Mouse (Mus musculus): ENCODE measurements around the gene Atp8b3.

GRCm38 (mm10) chr10:80547539-80547938 lies 8.6 kb upstream of the Atp8b3 start:
- no peak for TF ChIP-seq CTCF (IDR thresholded peaks at IDR 0.05; ENCODE audit: borderline replicate concordance, extremely low read depth, insufficient read depth, insufficient read length)
- no peak for TF ChIP-seq POLR2A (IDR thresholded peaks at IDR 0.05; ENCODE audit: borderline replicate concordance, extremely low read depth, insufficient read depth, insufficient read length, poor library complexity, severe bottlenecking)

Data from brain, embryonic 14.5 days (tissue).